Mouse (Mus musculus) heart, embryonic 14.5 days (tissue): ENCODE data around the gene Tekt3. TPM values are rescaled to one million over a fixed set of nuclear protein-coding genes. Genes with fewer than 3 reads are reported as not detected.

Experiments
- ATAC-seq: fragments of 200-750 bp; cut with Nextera tagmentation; 2 replicates; pipeline ENCODE4 v1.8.0; 2017; ENCODE audit warnings: low read depth, moderate TSS enrichment; ENCODE audit not compliant: insufficient number of reproducible peaks, insufficient read depth, low FRiP score
- H3K27ac ChIP-seq, 2 experiments: fragments of 200-500 bp in 1 of 2; fragments of 300-500 bp in 1 of 2; sonication (generic) in 1 of 2; replicated peaks in 1 of 2; 2 replicates each; pipeline ENCODE4 v1.5.1; 2012 to 2014; ENCODE audit warnings: low read depth in 2 of 2, low read length in 2 of 2, control low read depth in 1 of 2, mild to moderate bottlenecking in 1 of 2, mixed read lengths in 1 of 2; ENCODE audit not compliant: control insufficient read depth in 1 of 2, insufficient read depth in 1 of 2
- H3K27me3 ChIP-seq: fragments of 300-500 bp; sonication (generic); 2 replicates; pipeline ENCODE4 v1.6.1; 2014; ENCODE audit warnings: mild to moderate bottlenecking, low read length, control low read depth; ENCODE audit not compliant: control insufficient read depth, insufficient read depth
- H3K36me3 ChIP-seq: fragments of 300-500 bp; sonication (generic); 2 replicates; pipeline ENCODE4 v1.6.1; 2014; ENCODE audit warnings: mild to moderate bottlenecking, control low read depth, low read length, mixed read lengths; ENCODE audit not compliant: control insufficient read depth, insufficient read depth
- H3K4me1 ChIP-seq, 2 experiments: fragments of 200-500 bp in 1 of 2; fragments of 300-500 bp in 1 of 2; sonication (generic) in 1 of 2; 2 replicates each; pipeline ENCODE4 v1.6.1; 2012 to 2014; ENCODE audit warnings: low read length in 2 of 2, control low read depth in 1 of 2, mixed read lengths in 1 of 2; ENCODE audit not compliant: control insufficient read depth in 2 of 2, insufficient read depth in 2 of 2
- H3K4me2 ChIP-seq: fragments of 300-500 bp; sonication (generic); 2 replicates; pipeline ENCODE4 v1.6.1; 2014; ENCODE audit warnings: mild to moderate bottlenecking, low read length
- H3K4me3 ChIP-seq, 2 experiments: fragments of 200-500 bp in 1 of 2; fragments of 300-500 bp in 1 of 2; sonication (generic) in 1 of 2; 2 replicates each; pipeline ENCODE4 v1.5.1; 2012 to 2014; ENCODE audit warnings: low read length in 2 of 2, mild to moderate bottlenecking in 2 of 2, control low read depth in 1 of 2, low read depth in 1 of 2, moderate library complexity in 1 of 2; ENCODE audit not compliant: control insufficient read depth in 1 of 2, insufficient read depth in 1 of 2
- H3K9ac ChIP-seq: fragments of 300-500 bp; sonication (generic); 2 replicates; pipeline ENCODE4 v1.6.1; 2014; ENCODE audit warnings: mild to moderate bottlenecking, low read length
- H3K9me3 ChIP-seq: fragments of 300-500 bp; sonication (generic); 2 replicates; pipeline ENCODE4 v1.6.1; 2016; ENCODE audit warnings: low read length, control low read depth; ENCODE audit not compliant: control insufficient read depth
- WGBS: fragments of 180-500 bp; shearing (Covaris S2); extraction: QIAGEN DNeasy Blood & Tissue Kit; methylation state at CpG from one replicate; pipeline ENCODE4 v1.1.7; 2014; 5-methylcytosine and 5-hydroxymethylcytosine counted together
- polyA plus RNA-seq: library from polyadenylated mRNA; unstranded; fragments of >200 nt; fragmentation: Nextera tagmentation; extraction: Ambion mirVana; gene quantifications from 2 replicates; pipeline ENCODE4 v1.2.1, GENCODE M21; 2014

Gene Tekt3
- polyA plus RNA-seq, 1 experiment from 2014 or later: not detected

DNA sequence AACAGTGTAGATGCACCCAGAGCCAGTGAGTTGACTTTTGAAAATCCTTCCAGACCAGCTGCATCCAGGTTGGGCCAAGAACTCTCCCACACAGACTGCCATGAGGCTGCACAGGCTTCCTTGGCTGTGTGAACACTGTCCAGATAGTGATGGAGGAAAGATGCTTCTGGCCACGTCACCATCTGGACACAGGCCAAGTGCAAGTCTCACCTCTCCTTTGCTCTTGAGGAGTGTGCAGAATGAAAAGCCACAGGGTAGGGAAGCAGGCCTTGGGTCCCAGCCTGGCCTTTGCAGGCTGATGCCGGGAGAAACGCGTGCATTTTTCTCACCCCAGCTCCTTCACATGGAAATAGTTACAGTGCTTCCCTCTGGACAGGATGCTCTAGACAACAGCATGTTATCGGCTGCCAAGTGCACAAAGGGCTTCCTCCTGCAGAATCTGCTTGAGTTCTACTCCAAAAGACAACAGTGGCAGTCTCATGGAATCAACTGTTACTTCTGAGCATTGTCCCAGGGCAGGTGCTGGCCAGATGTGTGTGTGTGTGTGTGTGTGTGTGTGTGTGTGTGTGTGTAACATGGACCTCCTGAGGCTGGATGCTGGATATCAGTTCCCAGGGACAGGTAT is 64.5 kb downstream of the Tekt3 start:
- peak; percentile 24; the same call in 1 of the 2 replicates for ATAC-seq
- WGBS: 42% methylated on average over 5 of the region's 5 CpGs
- H3K9ac ChIP-seq: no peak overlapping the region
- H3K9me3 ChIP-seq: no peaks in the 10 kb centered on the region
- H3K27ac ChIP-seq: peak overlapping the region; percentile 39 to 61; a peak in 2 of 4 replicates
- no peak overlapping the region for H3K4me3 ChIP-seq
- peaks cover 21 to 32% of the 10 kb centered on the region in 2 experiments for H3K4me1 ChIP-seq
- H3K36me3 ChIP-seq: no peaks in the 10 kb centered on the region
- no peaks in the 10 kb centered on the region for H3K27me3 ChIP-seq
- H3K4me2 ChIP-seq: no peak overlapping the region

DNA sequence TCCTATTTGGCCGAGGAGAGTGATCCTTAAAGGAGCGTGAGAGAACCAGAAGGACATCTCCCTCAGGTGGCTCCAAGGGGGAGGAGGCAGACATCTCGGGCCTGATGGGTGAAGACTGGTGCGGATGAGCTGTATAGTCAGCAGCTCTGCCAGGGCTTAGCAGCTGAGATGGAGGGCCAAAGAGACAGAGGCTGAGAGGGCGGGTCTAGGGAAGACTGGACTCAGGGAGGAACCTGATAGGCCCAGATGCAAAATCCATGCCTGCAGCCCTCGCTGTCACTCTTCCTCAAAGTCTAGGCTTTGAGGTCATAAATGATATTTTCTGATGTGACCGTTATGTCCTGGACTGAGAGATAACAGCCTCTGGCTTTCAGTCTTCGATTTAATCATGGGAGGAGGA is 65.5 kb downstream of the Tekt3 start:
- no peak for ATAC-seq
- H3K9ac ChIP-seq: no peak overlapping the region
- 77% methylated on average over 8 of the region's 8 CpGs for WGBS
- H3K9me3 ChIP-seq: no peaks in the 10 kb centered on the region
- peaks cover 23 to 37% of the 10 kb centered on the region in 2 experiments for H3K4me1 ChIP-seq
- H3K4me3 ChIP-seq: no peak overlapping the region
- H3K27me3 ChIP-seq: no peaks in the 10 kb centered on the region
- H3K4me2 ChIP-seq: no peak overlapping the region
- H3K27ac ChIP-seq: no peak overlapping the region
- H3K36me3 ChIP-seq: no peaks in the 10 kb centered on the region

DNA sequence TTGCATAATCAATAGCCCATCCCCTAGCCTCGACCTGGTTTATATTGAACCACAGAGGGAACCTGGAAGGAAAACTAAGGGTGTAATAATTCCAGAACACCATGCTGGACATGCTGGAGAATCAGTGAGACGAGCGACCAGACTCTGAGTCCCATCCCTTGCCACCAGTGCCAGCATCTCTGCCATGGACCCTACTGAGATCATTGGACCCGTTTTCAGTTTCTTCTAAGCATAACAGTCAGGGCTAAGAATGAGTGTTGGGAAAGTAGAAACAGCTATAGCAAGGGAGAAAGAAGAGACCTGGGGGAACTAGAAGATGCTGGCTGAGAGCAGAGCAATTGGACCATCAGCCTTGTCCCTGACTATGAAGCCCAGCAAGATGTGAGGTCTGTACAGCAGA is 66.1 kb downstream of the Tekt3 start:
- WGBS: 79% methylated on average over 4 of the region's 4 CpGs
- H3K4me2 ChIP-seq: no peak overlapping the region
- H3K4me1 ChIP-seq: peaks cover 23 to 37% of the 10 kb centered on the region in 2 experiments
- no peak overlapping the region for H3K4me3 ChIP-seq
- no peaks in the 10 kb centered on the region for H3K27me3 ChIP-seq
- no peak overlapping the region for H3K9ac ChIP-seq
- no peak overlapping the region for H3K27ac ChIP-seq
- ATAC-seq: no peak
- no peaks in the 10 kb centered on the region for H3K36me3 ChIP-seq
- H3K9me3 ChIP-seq: no peaks in the 10 kb centered on the region

DNA sequence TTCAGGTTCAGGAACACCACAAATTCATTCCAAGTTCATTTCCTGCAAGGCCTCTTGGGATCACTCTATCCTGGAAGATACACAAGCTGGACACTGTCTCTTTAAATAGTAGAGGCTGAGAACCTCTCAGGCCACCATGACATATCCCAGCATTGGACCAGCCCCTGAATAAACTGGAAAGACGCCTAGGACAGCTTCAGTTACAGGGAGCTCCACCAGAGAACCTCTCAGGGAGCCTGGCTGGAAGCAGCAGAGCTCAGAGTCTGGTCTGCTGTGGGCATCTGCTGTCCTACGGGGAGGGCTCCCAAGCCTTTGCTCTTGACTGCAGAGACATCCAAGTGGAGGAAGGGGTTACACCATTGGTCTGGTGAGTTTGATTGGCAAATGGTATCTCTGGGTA is 67.3 kb downstream of the Tekt3 start, which contains the start of gene Pmp22:
Gene Pmp22 (plus strand): TSS at position 199 of the 400 bp plus-strand sequence.
- H3K4me2 ChIP-seq: peak within 1 kb of the TSS; percentile 95
- 54% methylated on average over 2 of the region's 2 CpGs for WGBS
- peak within 1 kb of the TSS in 1 of 2 experiments; percentile 16; a peak in 2 of 4 replicates for H3K4me3 ChIP-seq
- no peak within 1 kb of the TSS for H3K9ac ChIP-seq
- H3K9me3 ChIP-seq: no peaks in the 10 kb centered on the region
- H3K36me3 ChIP-seq: 0 out of 2 replicates have a peak, but pooled peaks cover under 1% of the 10 kb centered on the region
- peak within 1 kb of the TSS in 1 of 2 experiments; percentile 58; a peak in 2 of 4 replicates for H3K27ac ChIP-seq
- no peaks in the 10 kb centered on the region for H3K27me3 ChIP-seq
- ATAC-seq: no peak
- H3K4me1 ChIP-seq: peaks cover 27 to 38% of the 10 kb centered on the region in 2 experiments

DNA sequence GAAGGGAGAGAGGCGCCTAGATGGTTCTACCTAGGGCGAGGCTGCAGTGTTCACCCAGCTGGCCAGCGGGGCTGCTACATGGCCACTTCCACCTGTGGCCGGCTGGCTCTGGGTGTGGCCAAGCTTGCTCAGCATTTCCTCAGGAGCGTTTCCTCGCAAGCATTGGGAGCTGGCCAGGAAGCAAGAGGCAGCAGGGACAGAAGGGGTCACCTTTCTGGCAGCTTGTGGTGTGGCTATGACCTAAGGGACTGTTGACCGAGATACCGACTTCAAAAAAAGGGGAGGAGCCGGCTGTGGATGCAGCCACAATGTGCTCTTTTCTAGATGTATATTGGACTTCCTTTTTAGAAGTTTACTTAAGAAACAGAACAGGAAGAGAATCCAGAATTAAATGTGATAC is 67.9 kb downstream of the Tekt3 start:
- no peak overlapping the region for H3K9ac ChIP-seq
- H3K4me2 ChIP-seq: peak overlapping the region; percentile 95

DNA sequence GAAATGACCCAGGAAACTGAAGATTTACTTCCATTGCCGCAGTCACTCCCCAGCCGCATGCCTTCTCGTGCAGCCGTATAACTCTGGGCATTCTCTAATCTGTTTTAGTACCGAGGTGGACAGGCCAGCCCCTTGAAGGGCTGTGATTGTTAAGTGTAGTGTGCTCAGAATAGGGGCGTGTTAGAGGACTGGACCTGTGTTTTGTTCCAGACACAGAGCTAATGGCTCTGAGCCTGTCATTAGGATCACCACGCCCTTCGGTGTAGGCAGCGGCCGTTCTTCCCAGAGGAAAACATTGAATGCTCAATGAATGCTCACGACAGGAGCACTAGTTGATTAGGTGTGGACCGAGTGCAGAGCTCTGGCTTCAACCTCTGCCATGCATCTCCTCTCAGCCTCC is 68.4 kb downstream of the Tekt3 start:
- Histone ChIP-seq H3K4me1 (peaks cover 27 to 43% of the 10 kb centered on the region in 2 experiments), H3K4me2 (peak overlapping the region; percentile 95), H3K36me3 (peaks cover 11% of the 10 kb centered on the region; the same call in 1 of the 2 replicates), H3K4me3 (peak overlapping the region in 1 of 2 experiments; percentile 16; a peak in 1 of 4 replicates), H3K27ac (peak overlapping the region in 1 of 2 experiments; percentile 58; a peak in 2 of 4 replicates), H3K9ac (no peak overlapping the region), H3K27me3 (no peaks in the 10 kb centered on the region), H3K9me3 (no peaks in the 10 kb centered on the region)
- 11% methylated on average over 12 of the region's 12 CpGs for WGBS
- ATAC-seq: no peak

More for the DNA sequence above, 67.9 kb downstream of the Tekt3 start:
- Histone ChIP-seq H3K27me3 (no peaks in the 10 kb centered on the region), H3K4me1 (peaks cover 27 to 43% of the 10 kb centered on the region in 2 experiments), H3K27ac (peak overlapping the region in 1 of 2 experiments; percentile 58; a peak in 2 of 4 replicates), H3K36me3 (peaks cover 6% of the 10 kb centered on the region; the same call in 1 of the 2 replicates), H3K4me3 (peak overlapping the region in 1 of 2 experiments; percentile 16; a peak in 2 of 4 replicates), H3K9me3 (no peaks in the 10 kb centered on the region)
- 25% methylated on average over 9 of the region's 9 CpGs for WGBS
- ATAC-seq: no peak

DNA sequence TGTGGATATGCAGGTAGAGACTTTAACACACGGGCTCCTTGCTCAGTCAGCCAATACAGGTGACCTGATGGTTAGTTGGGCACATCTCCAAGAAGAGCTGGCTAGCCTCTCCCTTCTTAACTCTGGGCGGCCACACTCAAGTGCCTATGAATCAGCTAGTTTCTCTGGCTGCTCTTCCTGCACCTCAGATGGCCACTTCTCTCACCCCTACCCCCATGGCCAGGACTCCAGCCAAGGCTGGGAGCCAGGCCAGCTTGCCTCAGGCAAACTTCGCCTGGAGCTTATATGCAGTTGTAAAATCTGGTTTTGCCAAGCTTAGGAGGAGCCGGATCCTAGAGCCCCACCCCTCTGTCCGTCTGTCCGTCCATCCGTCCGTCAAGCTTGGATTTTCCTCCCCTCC is 69.0 kb downstream of the Tekt3 start:
- peaks cover 27 to 46% of the 10 kb centered on the region in 2 experiments for H3K4me1 ChIP-seq
- WGBS: 30% methylated on average over 8 of the region's 8 CpGs

More for the DNA sequence above, 69.0 kb downstream of the Tekt3 start:
- H3K27ac ChIP-seq: peak overlapping the region in 1 of 2 experiments; percentile 90; a peak in 1 of 4 replicates
- H3K36me3 ChIP-seq: peaks cover 13% of the 10 kb centered on the region; the same call in 1 of the 2 replicates
- no peak for ATAC-seq
- peak overlapping the region; percentile 55 to 76 for H3K4me3 ChIP-seq
- H3K9me3 ChIP-seq: no peaks in the 10 kb centered on the region
- peak overlapping the region; percentile 92 for H3K9ac ChIP-seq
- peak overlapping the region; percentile 95 for H3K4me2 ChIP-seq
- H3K27me3 ChIP-seq: no peaks in the 10 kb centered on the region
